Mouse (Mus musculus): Measurements from ENCODE around the gene Setdb1.
A peak's percentile ranks its signal among the peaks of the same experiment; 100 is the strongest.

The Setdb1 gene

DNA sequence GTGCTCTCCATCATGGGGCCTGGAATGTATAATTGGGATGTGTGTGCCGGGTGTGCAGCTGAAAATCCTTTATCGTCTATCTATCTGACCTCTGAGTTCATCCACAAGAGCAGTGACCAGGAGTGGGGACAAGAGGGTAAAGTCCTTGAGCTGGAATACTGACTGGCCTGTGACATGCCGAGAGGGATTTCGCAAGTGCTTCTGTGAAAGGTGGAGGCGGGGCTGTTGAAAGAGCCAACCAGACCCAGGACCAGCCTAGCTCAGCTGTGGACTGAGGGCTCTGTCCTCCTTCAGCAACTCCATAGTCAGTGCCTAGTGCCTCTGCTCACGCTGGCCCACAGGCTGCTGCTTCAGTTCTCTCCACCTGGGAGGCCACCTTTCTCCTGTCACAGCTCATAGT lies 38.5 kb downstream of the Setdb1 start:
- DNase-seq = no peak

DNA sequence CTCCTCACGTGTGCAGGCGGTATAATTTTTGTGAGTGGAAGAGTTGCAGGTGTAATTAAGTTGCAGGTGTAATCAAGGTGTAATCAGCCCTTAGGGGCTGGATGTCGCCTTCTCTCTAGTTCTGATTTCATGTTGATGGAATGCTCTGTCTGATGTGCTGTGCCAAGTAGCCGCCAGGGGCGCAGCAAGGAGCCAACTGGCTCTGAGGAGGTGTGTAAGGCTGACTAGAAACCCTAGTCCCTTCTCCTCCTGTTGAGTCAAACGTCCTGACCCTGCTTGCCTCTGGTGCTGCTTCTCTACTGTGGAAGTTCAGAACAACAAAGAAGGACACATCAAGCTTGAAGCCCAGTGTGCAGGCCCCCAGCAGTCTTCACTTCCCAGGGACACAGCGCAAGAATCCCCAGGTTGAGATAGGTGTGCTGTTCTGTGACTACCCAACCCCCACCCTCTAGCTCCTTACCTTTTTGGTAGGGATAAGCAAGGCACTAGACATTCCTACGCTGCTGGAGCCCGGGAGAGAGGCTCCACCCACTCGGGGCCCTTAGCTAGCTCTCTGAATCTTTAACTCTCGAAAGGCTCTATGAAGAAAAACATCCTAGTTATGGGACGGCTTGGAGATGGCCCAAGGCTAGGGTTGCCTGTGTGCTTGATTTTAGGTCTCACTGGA lies 39.5 kb downstream of the Setdb1 start:
- peak; percentile 65 to 67 for DNase-seq

DNA sequence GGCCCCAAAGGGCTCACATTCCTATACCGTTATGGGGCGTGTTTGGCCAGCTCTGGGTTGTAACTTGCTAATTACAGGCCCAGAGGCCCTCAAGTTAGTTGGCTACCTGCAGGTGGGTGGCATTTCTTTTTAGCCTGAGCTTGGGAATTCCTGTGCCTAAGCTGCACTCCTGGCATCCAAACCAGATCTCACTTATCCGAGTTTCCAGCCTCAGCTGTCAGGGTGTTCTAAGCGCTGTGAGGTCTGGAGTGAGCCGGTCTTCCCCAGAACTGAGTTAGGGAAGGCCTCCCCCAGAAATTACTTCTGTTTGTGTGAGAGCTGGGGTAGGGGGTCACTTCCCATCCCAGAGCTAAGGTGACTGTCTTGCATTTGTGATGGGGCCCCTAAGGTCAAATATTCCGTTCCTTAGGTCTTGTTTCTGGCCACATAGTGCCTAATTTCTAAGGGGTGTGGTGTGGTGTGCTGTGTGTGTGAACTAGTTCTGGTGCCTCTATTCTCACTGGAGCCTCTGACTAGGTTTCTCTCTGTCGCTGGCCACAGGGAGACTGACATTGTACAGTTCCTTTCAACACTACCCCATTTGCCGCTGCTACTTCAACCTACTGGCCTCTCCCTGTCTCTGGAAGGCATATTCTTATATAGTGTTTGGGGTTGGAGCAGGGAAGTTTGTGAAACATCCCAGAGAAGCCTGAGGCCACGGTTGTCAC lies 41.0 kb downstream of the Setdb1 start:
- no peak for DNase-seq

DNA sequence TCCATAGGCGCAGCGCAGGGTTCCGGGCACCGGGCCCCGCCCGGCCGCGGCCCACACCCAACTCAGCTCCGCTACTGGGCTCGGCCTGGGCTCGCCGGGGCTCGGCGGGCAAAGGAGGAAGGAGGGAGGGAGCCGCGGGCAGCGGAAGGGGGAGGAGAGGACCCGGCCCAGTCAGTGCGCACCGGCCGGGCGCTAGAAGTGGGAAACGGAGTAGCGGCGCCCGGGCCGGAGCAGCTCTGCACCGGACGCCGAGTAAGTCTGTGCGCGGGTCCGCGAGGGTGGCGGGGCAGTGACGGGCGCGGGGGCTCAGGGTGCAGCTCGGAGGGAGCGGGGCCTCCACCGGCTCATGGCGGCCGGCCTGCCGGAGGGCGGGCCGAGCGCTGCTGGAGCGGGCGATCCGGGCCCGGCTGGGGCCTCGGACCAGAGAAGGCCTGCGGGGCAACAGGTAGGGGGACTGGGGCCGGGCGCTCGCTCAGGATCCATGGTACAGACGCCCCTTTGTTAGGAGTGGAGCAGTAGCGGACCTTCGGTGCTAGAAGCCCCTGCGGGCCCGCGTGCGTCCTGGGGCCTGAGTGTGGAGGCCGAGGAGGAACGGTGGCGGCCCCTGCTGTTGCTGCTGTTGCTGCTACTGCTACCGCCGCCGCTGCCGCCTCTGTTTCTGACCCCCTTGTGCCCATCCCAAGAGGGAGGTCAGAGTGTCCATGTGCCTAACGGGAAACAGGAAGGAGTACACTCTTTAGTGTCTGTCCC lies 41.7 kb downstream of the Setdb1 start:
- peak; percentile 88 to 91 for DNase-seq

DNA sequence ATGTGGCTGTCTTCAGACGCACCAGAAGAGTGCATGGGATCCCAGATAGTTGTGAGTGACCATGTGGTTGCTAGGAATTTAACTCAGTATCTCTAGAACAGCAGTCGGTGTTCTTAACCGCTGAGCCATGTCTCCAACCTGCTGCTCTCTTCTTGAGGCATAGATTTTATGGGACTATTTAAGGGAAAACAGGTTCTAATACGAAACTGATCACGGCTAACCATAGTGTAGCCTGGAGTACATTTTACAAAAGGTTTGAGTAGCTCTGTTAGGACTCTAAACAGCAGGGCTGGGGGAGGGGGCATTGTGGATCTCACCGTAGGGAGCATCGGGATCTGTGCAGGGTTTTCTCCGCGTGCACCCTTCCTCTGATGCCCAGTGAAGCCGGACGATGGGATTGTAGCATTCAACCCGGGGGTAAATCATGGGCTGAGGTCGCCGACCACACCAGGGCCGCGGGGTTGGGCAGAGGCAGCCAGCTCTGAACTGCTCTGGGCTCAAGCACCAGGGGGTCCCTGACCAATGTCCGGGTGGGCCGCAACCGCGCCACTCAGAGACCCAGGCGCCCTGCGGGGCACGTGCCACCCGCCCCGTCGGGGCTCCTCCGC lies 42.4 kb downstream of the Setdb1 start, which contains the start of gene Cers2:
Gene Cers2 (plus strand): TSS at position 306 of the 608 bp plus-strand sequence.
- no peak for DNase-seq

DNA sequence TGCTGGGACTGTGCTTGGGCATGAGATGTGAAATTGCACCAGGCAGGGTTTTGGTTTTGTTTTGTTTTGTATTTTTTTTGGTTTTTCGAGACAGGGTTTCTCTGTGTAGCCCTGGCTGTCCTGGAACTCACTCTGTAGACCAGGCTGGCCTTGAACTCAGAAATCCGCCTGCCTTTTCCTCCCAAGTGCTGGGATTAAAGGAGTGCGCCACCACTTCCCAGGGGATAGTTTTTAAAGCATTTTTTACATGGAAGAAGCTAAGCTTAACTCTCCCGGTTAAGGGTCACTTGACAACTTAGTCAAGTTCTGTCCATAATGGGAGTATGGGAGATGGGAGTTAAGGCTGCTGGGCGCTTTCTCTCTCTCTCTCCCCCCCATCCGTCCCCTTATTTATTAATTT lies 42.9 kb downstream of the Setdb1 start:
- DNase-seq = no peak

DNA sequence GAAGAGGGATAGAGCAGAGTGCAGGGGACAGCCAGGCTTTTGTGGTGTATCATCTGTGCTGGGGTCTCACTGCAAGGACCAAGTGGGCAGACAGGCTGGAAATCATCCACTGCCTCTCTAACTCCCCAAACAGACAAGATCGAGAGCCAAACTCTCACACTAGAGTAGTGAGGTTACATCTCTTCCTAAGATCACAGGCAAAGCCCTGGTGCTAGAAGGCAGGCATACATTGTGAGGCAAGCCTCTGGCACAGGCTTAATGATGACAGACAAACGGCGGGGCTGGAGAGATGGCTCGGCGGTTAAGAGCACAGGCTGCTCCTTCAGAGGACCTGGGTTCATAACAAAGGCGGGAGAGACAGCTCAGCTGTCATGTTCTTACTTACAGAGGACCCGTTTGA lies 43.5 kb downstream of the Setdb1 start:
- no peak for DNase-seq

DNA sequence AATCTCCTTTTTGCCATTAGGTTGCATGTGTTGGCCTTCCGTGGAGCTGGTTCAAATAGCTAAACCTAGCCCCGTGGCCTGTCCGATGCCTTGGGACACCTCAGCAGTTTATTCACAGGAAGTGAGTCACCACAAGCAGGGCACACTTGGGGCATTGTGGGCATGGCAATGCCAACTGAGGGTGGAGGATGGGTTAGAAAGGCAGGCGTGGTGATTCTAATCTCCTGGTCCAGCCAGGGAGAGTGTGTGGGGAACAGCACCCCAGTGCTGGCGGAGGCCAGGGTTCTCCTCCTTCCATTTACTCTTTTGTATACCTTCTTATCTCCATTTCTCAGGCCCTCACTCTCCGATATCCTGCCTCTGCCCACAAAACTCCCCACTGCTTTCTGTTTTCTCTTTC lies 44.4 kb downstream of the Setdb1 start:
- DNase-seq = peak; percentile 29 to 45

DNA sequence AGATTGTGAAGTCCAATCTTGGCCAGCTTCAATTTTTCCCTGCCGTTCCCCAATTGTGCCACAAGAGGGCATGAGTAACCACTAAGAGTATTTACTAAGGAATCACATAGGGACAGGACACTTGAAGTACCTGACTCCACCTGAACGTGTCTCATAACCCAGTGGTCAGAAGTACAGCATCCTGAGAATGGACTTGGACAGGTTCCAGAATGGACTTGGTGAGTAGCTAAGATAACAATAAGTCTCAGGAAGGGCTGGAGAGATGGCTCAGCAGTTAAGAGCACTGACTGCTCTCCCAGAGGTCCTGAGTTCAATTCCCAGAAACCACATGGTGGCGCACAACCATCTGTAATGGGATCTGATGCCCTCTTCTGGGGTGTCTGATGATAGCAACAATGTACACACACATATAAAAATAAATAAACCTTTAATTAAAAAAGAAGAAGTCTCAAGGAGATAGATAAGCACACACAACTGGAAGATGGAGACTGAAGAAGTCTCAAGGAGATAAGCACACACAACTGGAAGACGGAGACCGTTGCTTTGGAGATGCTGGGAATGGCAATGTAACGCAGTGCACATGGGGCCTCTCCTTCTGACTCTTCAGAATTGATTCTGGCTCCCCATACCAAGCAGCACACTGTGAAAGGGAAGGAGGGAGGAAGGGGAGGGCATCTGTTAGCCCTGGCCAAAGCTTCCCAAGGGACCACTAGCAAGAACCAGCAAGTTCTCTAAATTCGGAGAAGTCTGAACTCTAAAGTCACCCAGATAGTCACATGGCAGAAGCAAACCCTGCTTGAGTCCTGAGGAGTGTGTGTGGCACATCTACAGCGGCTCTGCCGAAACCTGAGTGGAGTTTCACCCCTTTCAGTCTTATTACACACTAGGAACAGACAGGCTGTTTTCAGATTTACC lies 45.8 kb downstream of the Setdb1 start:
- DNase-seq = peak; percentile 70

DNA sequence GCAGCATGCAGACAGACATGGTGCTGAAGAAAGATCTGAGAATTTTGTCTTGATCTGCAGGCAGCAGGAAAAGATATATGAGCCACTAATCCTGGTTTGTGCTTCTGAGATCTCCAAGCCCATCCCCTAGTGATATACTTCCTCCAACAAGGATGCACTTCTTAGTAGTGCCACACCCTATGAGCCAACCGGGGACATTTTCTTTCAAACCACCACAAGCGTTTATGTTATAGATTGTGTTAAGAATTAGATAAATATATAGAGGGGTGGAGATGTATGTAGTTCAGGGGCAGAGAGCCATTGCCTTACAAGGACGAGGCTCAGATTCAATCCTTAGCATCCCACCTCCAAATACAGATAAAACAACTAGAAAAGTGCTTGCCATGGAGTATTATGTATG lies 46.5 kb downstream of the Setdb1 start:
- no peak for DNase-seq

DNA sequence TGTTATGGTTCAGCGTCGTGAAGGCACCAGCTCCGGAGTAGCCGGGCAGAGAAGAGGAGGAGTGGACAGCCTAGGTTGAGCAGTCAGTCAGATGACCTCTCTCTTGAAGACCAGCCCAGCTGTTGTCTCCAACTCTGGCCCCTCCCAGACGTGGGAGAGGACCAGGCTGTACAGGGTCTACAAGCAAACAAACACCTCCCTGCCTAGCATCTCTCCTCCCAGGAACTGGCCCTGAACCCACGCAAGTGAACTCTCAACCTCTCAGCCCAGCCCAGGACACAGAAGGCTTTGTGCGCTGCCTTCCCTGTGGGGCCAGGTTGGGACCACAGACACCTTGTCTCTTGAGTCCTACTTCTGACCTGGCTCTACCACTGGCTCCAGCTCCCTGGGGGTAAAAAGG lies 49.9 kb downstream of the Setdb1 start, which contains the start of gene Anxa9:
Gene Anxa9 (minus strand): TSS at position 77 of the 400 bp plus-strand sequence.
- DNase-seq = no peak

DNA sequence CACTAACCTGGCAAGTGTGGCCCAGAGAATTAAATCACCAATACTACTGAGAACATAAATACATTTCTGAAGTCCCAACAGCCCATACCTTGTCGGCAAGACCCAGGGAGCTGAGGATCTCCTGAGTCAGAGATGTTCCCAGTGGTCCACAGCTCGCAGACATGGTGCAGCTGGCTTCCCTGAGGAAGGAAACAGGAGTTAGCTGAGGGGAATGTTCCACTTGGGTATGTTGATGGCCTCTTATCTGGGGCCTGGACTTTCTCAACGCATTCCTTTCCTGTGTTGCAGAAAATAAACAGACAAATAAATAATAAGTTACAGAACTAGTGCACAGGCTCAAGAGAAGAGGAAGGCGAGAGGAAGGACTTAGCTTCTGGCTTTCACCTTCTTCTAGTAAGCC lies 50.8 kb downstream of the Setdb1 start:
- no peak for DNase-seq

DNA sequence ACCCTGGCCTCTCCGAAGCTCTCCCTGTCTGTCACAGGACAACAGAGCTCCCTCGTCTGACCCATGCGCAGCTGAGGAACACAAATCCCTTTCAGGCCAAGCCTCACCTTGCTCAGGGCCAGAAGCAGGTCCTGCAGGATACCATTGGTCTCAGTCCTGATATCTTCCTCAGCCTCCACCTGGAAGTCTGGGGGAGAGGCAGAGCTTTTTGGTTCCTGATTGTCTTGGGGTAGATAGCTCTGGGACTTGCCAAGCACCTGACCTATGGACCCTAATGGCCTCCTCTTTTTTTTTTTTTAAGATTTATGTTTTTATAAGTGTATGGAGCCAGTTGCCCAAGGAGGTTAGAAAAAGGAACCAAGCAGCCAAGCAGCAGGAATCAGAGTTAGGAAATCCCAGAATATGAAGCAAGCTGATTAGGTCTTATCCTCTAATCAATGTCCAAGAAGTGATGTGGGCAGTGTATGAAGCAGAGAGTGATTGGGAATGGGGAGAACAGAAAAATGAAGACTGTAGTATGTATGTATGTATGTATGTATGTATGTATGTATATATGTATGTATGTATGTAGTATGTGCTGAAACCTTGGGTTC lies 55.7 kb downstream of the Setdb1 start:
- DNase-seq = no peak

DNA sequence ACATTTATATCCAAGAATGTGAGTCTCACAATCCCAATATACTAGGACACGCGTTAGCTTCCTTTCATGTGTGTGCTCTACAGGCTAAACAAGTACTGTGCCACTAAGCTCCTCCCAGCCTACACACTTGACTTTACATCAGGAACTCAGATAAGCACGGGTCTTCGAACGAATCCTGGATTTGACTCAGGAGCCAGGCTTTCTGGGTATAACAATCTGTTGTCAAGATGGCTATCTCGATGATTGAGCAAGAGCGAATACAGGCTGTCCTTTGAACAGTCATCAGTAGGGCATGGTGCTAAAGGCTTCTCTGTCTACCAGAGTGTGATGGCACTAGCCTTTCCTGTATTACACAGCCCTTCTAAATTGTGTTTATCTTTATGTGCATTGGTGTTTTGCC lies 59.0 kb downstream of the Setdb1 start:
- no peak for DNase-seq

DNA sequence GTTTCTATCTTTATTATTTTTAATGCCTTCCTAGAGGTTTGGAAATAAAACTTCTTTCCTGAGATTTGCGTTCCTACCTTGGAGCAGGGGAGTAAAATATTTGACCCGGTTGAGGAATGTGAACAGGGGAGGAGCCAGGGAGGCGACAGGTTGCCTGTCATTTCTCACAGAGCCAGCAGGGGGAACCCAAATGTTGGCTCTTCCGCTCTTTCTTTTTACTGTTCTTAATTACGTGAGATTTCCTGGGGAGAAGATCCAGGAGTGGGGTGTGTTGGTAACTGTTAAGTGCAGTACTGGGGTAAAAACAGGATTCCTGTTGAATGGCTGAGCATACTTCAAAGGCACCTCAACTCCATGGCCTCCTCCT lies 60.9 kb downstream of the Setdb1 start:
- DNase-seq = peak; percentile 65 to 66

DNA sequence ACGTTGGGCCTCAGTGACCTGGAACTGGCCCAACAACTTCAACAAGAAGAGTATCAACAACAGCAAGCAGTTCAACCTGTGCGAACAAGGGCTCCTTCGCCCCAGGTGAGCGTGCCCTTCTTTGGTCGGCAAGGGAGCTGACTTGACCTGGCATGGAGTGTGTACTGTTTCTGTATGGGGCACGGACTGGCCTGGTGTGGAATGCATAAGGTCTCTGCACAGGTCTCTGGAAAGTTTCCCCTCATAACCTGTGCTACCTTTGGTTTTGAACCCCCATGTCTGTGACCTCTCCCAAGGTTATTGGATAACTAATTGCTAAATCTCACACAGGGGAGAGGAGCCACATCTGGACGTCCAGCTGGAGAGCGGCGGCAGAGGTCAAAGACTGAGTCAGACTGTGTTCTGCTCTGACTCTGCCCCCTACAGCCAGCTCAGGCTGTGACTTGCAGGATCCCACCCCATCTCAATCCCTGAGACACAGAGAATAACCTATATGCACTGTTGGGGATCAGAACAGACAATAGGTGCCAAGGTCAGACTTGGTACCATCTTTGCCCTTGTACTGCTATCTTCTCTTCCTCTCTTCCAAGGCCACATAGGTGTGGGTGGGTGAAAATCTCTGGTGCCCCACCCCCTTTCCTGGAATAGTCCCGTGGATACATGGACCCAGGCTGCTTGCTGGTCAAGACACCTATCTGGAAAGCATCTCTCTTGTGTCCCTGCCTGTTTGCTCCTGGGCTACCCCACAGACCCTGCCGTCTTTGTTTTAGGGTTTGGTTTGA lies 61.5 kb downstream of the Setdb1 start:
- no peak for DNase-seq

DNA sequence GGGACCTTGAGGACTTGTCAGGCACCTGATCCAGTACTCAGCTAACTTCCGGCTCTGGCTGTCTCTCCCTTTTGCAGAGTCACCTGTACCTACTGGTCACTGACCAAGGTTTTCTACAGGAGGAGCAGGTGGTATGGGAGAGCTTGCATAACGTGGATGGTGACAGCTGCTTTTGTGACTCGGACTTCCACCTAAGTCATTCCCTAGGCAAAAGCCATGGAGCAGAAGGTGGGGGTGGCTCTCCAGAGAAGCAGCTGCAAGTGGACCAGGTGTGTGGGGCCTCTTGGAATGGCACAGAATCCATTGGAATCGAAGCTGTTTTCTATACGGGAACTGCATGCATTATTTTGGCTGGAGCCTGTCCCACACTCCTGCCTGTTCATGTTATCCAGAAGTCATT lies 62.3 kb downstream of the Setdb1 start:
- no peak for DNase-seq

DNA sequence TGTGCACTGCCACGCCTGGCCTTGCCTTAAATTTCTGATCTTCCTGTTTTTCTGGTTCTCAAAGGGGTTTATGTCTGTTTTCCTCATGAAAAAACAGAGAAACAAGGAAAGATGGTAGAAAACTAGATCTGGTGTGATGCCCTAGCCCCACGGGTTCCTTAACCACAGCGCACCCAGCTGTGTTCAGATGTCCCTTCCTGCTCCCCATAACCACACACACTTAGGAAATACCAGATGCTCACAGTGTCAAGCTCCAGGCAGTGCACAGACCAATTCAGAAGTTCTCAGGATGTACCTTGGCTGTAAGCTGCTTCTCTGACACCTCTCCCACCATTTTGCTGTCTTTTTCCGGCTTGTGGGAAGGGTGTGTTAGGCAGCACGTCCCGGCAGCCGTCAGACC lies 62.7 kb downstream of the Setdb1 start:
- no peak for DNase-seq

DNA sequence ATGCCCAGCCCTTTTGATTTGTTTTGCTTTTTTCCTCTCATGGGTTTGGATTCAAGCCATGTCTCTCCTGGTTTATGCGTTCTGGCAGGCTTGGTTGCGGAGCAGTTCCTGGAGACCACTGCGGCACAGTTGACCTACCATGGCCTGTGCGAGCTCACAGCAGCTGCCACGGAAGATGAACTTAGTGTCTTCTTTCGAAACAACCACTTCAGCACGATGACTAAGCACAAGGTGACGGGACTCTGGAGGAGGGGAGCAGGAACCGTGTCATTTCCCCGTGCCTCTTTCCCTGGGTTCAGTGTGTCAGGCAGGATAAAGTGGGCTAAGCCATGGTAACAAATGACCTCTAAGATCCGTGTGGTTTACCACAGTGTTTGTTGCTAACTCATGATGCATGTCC lies 63.5 kb downstream of the Setdb1 start:
- no peak for DNase-seq

DNA sequence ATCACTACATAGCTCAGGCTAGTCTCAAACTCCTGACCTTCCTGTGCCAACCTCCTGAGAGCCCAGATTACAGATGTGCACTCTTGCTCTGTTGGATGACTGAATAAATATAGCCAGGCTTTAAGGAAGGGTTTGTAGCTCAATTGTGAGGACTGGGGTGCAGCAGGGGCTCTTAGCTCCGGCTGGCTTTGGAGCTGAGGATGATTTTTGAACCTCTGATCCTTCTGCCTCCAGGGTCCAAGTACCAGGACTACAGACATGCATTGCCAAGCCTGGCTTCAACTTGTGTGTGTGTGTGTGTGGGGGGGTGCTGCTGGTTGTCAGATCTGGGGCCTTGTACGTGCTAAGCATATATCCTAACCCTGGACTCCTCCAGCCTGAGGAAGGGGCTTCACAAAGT lies 64.1 kb downstream of the Setdb1 start:
- no peak for DNase-seq

DNA sequence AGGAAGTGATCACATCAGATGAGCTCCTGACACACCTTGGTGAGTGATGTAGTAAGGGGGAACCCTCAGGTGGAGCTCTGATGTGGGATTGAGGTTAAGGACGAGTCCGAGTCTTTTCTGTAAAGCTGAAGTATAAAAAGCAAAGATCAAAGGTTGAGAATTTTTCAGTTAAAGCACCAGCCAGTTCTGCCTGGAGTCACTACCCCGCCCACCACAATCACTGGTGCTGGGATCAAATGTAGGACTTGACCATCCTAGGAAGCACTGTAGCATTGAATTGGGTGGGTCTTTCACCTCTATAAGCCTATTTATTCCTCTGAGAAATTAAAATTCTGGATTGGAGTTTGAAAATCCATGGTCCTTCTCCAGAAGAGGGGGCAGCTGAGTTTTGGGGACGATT lies 66.0 kb downstream of the Setdb1 start:
- DNase-seq = no peak

Measured in B cell, adult 2 months (primary cell).